9 mouse cellular contexts compared by ENCODE assay signal in genomic region chr3:32364195-32364594, GRCm38 (mm10). TPM values are rescaled to one million over a fixed set of nuclear protein-coding genes. Genes with fewer than 3 reads are reported as not detected.
DNase-seq lines count a peak whose midpoint lies in the region; ATAC-seq and TF ChIP-seq lines count a peak whose summit lies in the region.
"Had no signal": no experiment of that assay in that cellular context is flagged by ENCODE, and none has a peak within 500 bp of the region (broad histone marks: within the 10 kb centered on the region; RNA-seq: fewer than 3 reads in every experiment).

No protein-coding gene starts in this region.

- H3K36me3 ChIP-seq in heart, embryonic 14.5 days (ENCODE audit: control insufficient read depth, insufficient read depth, low read length), result no peaks in the 10 kb centered on the region
- H3K36me3 ChIP-seq in ES-Bruce4 (ENCODE audit: control insufficient read depth, insufficient read depth, low read length, poor library complexity, severe bottlenecking), result peaks cover 9% of the 10 kb centered on the region
- peaks cover 3% of the 10 kb centered on the region; the same call in 1 of the 2 replicates for H3K36me3 ChIP-seq in midbrain, embryonic 10.5 days

- H3K9me3 ChIP-seq in heart, embryonic 14.5 days (ENCODE audit: control insufficient read depth, low read length), result no peaks in the 10 kb centered on the region
- H3K9me3 ChIP-seq in ES-Bruce4 (replicated peaks; ENCODE audit: control insufficient read depth, insufficient read depth, low read length, poor library complexity, severe bottlenecking), result no peaks in the 10 kb centered on the region
- no peaks in the 10 kb centered on the region for H3K9me3 ChIP-seq in midbrain, embryonic 10.5 days (replicated peaks)

- H3K27me3 ChIP-seq in heart, embryonic 14.5 days (ENCODE audit: control insufficient read depth, insufficient read depth, low read length), result no peaks in the 10 kb centered on the region
- no peaks in the 10 kb centered on the region for H3K27me3 ChIP-seq in ES-Bruce4 (ENCODE audit: control insufficient read depth, insufficient read depth, low read length, poor library complexity, severe bottlenecking)
- H3K27me3 ChIP-seq in midbrain, embryonic 10.5 days (ENCODE audit: low read depth, poor library complexity, severe bottlenecking), result peaks cover 10% of the 10 kb centered on the region

- 69% methylated on average over 4 of the region's 4 CpGs for WGBS in heart, embryonic 14.5 days
- 45% methylated on average over 4 of the region's 4 CpGs for WGBS in midbrain, embryonic 10.5 days

- H3K9ac ChIP-seq in heart, embryonic 14.5 days (ENCODE audit: low read length), result peak overlapping the region; percentile 86
- peak overlapping the region; percentile 92 for H3K9ac ChIP-seq in ES-Bruce4 (ENCODE audit: low read depth, poor library complexity, severe bottlenecking)

- no peak for ATAC-seq in heart, embryonic 14.5 days (ENCODE audit: insufficient number of reproducible peaks, insufficient read depth, low FRiP score, low read depth)

- TF ChIP-seq POLR2A in ES-Bruce4 (IDR thresholded peaks at IDR 0.05; ENCODE audit: insufficient read depth, low read length), result no peak

- H3K4me3 ChIP-seq in heart, embryonic 14.5 days (ENCODE audit: control insufficient read depth in 1 of 2, insufficient read depth in 1 of 2, low read depth in 1 of 2, low read length in 2 of 2), result no peak overlapping the region
- H3K4me3 ChIP-seq in ES-Bruce4 (ENCODE audit: low read depth, low read length), result peak overlapping the region; percentile 59
- H3K4me3 ChIP-seq in midbrain, embryonic 10.5 days, result peak overlapping the region; percentile 84

- H3K4me2 ChIP-seq in heart, embryonic 14.5 days (ENCODE audit: low read length), result peak overlapping the region; percentile 87

- DNase-seq in heart, adult 8-10 months (ENCODE audit: low spot score), result no peak
- DNase-seq in fibroblast of lung, adult 2 months (ENCODE audit: low read depth), result peak; percentile 51
- no peak for DNase-seq in midbrain, embryonic 10.5 days (ENCODE audit: low spot score)
- DNase-seq in adipocyte (ENCODE audit: low spot score), result no peak
- no peak for DNase-seq in adrenal gland, postnatal 14 days
- no peak for DNase-seq in spleen, postnatal 4 days (ENCODE audit: low spot score in 2 of 2)
- DNase-seq: heart, postnatal 10 days had no signal

- H3K27ac ChIP-seq in heart, embryonic 14.5 days (replicated peaks in 1 of 2; ENCODE audit: control insufficient read depth in 1 of 2, insufficient read depth in 1 of 2, low read depth in 2 of 2, low read length in 2 of 2), result no peak overlapping the region
- peak overlapping the region; percentile 74 for H3K27ac ChIP-seq in ES-Bruce4 (ENCODE audit: insufficient read depth, low read length)
- no peak overlapping the region for H3K27ac ChIP-seq in midbrain, embryonic 10.5 days (replicated peaks)

- H3K4me1 ChIP-seq in heart, embryonic 14.5 days (ENCODE audit: control insufficient read depth in 2 of 2, insufficient read depth in 2 of 2, low read length in 2 of 2), result peaks cover 9 to 13% of the 10 kb centered on the region in 2 experiments
- peaks cover 1% of the 10 kb centered on the region for H3K4me1 ChIP-seq in ES-Bruce4 (ENCODE audit: control insufficient read depth, insufficient read depth, low read length)
- peaks cover 21% of the 10 kb centered on the region for H3K4me1 ChIP-seq in midbrain, embryonic 10.5 days

- 0 out of 2 replicates have a peak, but pooled peaks have one; percentile 21 for TF ChIP-seq EP300 in ES-Bruce4 (IDR thresholded peaks at IDR 0.05; ENCODE audit: insufficient read depth, low read depth, low read length)

- no peak for TF ChIP-seq CTCF in ES-Bruce4 (IDR thresholded peaks at IDR 0.05; ENCODE audit: low read depth, low read length)

RNA-seq across cellular contexts. Expression of gene Zmat3, which starts 1.6 kb away (rescaled TPM):
- polyA plus RNA-seq in heart, embryonic 14.5 days (2014; fragmentation: Nextera tagmentation; extraction: Ambion mirVana), result 4.9 TPM in 2 replicates
- total RNA-seq in heart, adult 8-10 months (2022), result 1 to 10 TPM; 5.9 to 8.9 (median 6.6) TPM
- polyA plus RNA-seq in ES-Bruce4 (2011; ENCODE audit: insufficient read depth, insufficient read length, low read depth, missing spikeins), result 112 and 122 TPM in 2 replicates
- 7.5 and 8.2 TPM in 2 replicates for polyA plus RNA-seq in midbrain, embryonic 10.5 days (2016; fragmentation: Nextera tagmentation; extraction: Ambion mirVana)
- 15.9 and 16.7 TPM in 2 replicates for total RNA-seq in adrenal gland, postnatal 14 days (2021)

RNA-seq across cellular contexts. Expression of gene Pik3ca, which starts 33.3 kb away (rescaled TPM):
- 14.1 and 17.0 TPM in 2 replicates for polyA plus RNA-seq in heart, embryonic 14.5 days (2014; fragmentation: Nextera tagmentation; extraction: Ambion mirVana)
- total RNA-seq in heart, adult 8-10 months (2022), result 10 to 100 TPM; 42.2 to 50.1 (median 45.1) TPM
- polyA plus RNA-seq in ES-Bruce4 (2011; ENCODE audit: insufficient read depth, insufficient read length, low read depth, missing spikeins), result 22.5 and 24.0 TPM in 2 replicates
- 6.1 and 6.6 TPM in 2 replicates for polyA plus RNA-seq in midbrain, embryonic 10.5 days (2016; fragmentation: Nextera tagmentation; extraction: Ambion mirVana)
- total RNA-seq in adrenal gland, postnatal 14 days (2021), result 49.5 and 54.0 TPM in 2 replicates

Comparison
In these comparisons a context has a peak if more than half of its experiments do, and no peak if none do; other contexts are left out.
1. H3K4me3 ChIP-seq: peak in ES-Bruce4 (single experiment) and midbrain, embryonic 10.5 days (single experiment); none in heart, embryonic 14.5 days (0 of 2).
2. RNA of gene Zmat3, which starts 1.6 kb away (polyA plus RNA-seq): 112 to 122 TPM in ES-Bruce4; 7.5 to 8.2 TPM in midbrain, embryonic 10.5 days and 4.9 TPM in heart, embryonic 14.5 days; every median in the first group is over 10 times any median in the second.